Mouse (Mus musculus): Measurements from ENCODE around the gene Cd109.

- no peak for TF ChIP-seq CTCF (IDR thresholded peaks at IDR 0.05; ENCODE audit: borderline replicate concordance, control insufficient read depth, extremely low read depth, insufficient read depth, low read length, poor library complexity)
- no peak for TF ChIP-seq POLR2A (IDR thresholded peaks at IDR 0.05; ENCODE audit: control insufficient read depth, extremely low read depth, insufficient read depth, low read length, poor library complexity)
These were observed 15.4 kb upstream of the Cd109 start for GRCm38 (mm10) chr9:78599927-78600326.

All from thymus, adult 2 months (tissue).